Mouse (Mus musculus) retina, embryonic 14.5 days (tissue): ENCODE measurements around the gene Ctdnep1.

Experiments used
- DNase-seq: peaks from one replicate; pipeline ENCODE4 v3.0.0-alpha.2; 2015; ENCODE audit warnings: low spot score

Gene Ctdnep1

GRCm38 (mm10) chr11:70029829-70030550, 49.0 kb downstream of the Ctdnep1 start:
- no peak for DNase-seq

GRCm38 (mm10) chr11:70030651-70031320, 49.8 kb downstream of the Ctdnep1 start:
- DNase-seq: no peak

- no peak for DNase-seq
Observed at GRCm38 (mm10) chr11:70031321-70031670, 50.3 kb downstream of the Ctdnep1 start.

- DNase-seq: no peak
Observed at GRCm38 (mm10) chr11:70038174-70038573, 57.2 kb downstream of the Ctdnep1 start.

GRCm38 (mm10) chr11:70039631-70040030, 58.7 kb downstream of the Ctdnep1 start:
- DNase-seq: no peak

- no peak for DNase-seq
Observed at GRCm38 (mm10) chr11:70040184-70040583, 59.2 kb downstream of the Ctdnep1 start.
